Mouse (Mus musculus) embryonic facial prominence, embryonic 12.5 days (tissue): ENCODE measurements around the gene Nfat5. TPM values are rescaled to one million over a fixed set of nuclear protein-coding genes. Genes with fewer than 3 reads are reported as not detected.

Experiments used
- ATAC-seq: fragments of 200-750 bp; cut with Nextera tagmentation; 2 replicates; pipeline ENCODE4 v1.8.0; 2017; ENCODE audit not compliant: insufficient number of reproducible peaks, insufficient read depth, low FRiP score, low TSS enrichment
- H3K27ac ChIP-seq: fragments of 300-500 bp; sonication (generic); 2 replicates; pipeline ENCODE4 v1.5.1; 2016; ENCODE audit warnings: mild to moderate bottlenecking
- H3K27me3 ChIP-seq: fragments of 300-500 bp; sonication (generic); 2 replicates; pipeline ENCODE4 v1.6.1; 2016; ENCODE audit warnings: mild to moderate bottlenecking, moderate library complexity
- H3K36me3 ChIP-seq: fragments of 300-500 bp; sonication (generic); 2 replicates; pipeline ENCODE4 v1.6.1; 2016; ENCODE audit warnings: mild to moderate bottlenecking
- H3K4me1 ChIP-seq: fragments of 300-500 bp; sonication (generic); 2 replicates; pipeline ENCODE4 v1.6.1; 2016
- H3K4me2 ChIP-seq: fragments of 300-500 bp; sonication (generic); replicated peaks from 2 replicates; pipeline ENCODE4 v1.6.1; 2016; ENCODE audit warnings: mild to moderate bottlenecking, moderate library complexity
- H3K4me3 ChIP-seq: fragments of 300-500 bp; sonication (generic); 2 replicates; pipeline ENCODE4 v1.5.1; 2016; ENCODE audit warnings: mild to moderate bottlenecking
- H3K9ac ChIP-seq: fragments of 300-500 bp; sonication (generic); 2 replicates; pipeline ENCODE4 v1.6.1; 2016; ENCODE audit warnings: mild to moderate bottlenecking, moderate library complexity
- H3K9me3 ChIP-seq: fragments of 300-500 bp; sonication (generic); 2 replicates; pipeline ENCODE4 v1.6.1; 2016; ENCODE audit warnings: mild to moderate bottlenecking, moderate library complexity
- WGBS: fragments of 180-500 bp; shearing (Covaris S2); methylation state at CpG from one replicate; pipeline ENCODE4 v1.1.7; 2016; 5-methylcytosine and 5-hydroxymethylcytosine counted together
- polyA plus RNA-seq: library from polyadenylated mRNA; unstranded; fragments of >200 nt; fragmentation: Nextera tagmentation; extraction: Ambion mirVana; gene quantifications from 2 replicates; pipeline ENCODE4 v1.2.1, GENCODE M21; 2016

Gene Nfat5
- polyA plus RNA-seq, 1 experiment from 2014 or later, result 21.7 TPM

DNA sequence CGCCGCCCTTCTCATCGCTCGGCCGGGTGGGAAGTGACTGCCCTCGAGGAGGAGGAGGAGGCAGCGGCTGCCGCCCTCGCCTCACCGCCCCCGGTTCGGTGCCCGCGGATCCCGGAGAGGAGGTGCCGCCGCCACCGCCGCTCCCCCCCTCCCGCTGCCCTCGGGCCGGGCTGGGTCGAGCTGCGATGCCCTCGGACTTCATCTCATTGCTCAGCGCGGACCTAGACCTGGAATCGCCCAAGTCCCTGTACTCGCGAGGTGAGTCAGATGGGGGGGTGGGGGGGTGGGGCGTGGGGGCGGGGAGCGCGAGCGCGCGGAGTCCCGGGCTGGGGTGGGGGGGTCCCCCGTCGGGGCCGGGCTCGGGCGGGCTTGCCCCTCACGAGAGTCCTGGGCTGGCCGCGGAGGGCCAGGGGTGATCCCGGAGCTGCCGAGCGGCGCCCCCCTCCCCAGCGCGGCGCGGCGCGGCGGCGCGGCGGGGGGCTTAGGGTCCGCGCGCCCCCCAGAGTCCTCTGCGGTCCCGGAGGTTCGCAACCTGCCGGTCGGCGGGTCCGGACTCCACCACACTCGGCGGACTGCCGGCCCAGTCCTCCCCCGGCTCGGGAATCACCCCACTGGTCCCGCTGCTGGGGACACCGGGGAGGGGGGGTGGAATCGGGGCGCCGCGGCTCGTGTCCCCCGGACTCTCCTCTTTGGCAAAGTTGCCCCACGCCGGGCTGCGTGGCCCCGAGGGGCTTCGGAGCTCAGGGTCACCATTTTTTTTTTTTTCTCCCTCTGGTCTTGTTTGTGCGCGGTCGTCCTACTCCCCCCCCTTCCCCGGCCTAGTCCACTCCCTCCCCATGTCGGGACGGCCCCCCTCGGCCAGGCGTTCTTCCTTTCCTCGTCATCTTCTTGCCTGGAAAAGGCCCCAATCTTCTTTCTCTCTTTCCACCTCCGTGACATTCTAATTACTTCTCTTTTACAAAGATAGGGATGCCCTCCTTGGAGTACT lies 665 bp downstream of the Nfat5 start:
- peak overlapping the region; percentile 77 for H3K4me2 ChIP-seq
- H3K9ac ChIP-seq, result peak overlapping the region; percentile 97
- H3K4me1 ChIP-seq, result peaks cover 4% of the 10 kb centered on the region; the same call in 1 of the 2 replicates
- H3K4me3 ChIP-seq, result peak overlapping the region; percentile 95
- H3K36me3 ChIP-seq, result no peaks in the 10 kb centered on the region
- H3K9me3 ChIP-seq, result no peaks in the 10 kb centered on the region
- H3K27ac ChIP-seq, result peak overlapping the region; percentile 97
- no peaks in the 10 kb centered on the region for H3K27me3 ChIP-seq
- ATAC-seq, result peak; percentile 58
- 1% methylated on average over 55 of the region's 98 CpGs for WGBS

DNA sequence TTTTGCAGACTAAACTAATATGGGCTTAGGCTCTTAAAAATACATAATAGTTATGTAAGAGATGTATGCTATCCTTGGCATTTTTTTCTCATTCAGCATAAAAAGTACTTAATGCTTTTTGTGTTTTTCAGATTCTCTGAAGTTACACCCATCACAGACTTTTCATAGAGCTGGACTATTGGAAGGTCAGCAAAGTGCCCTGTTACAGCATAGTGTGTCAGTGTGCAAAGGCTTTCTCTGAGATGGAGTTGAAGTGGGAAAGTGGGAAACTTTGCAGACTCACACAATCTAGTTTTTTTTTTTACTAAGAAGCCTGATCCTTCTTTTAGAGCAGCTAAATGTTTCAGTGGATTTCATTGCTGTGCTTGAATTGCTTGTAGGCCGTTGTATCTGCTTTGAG lies 2.2 kb downstream of the Nfat5 start:
- ATAC-seq, result no peak
- Histone ChIP-seq H3K9ac (no peak overlapping the region), H3K36me3 (no peaks in the 10 kb centered on the region; the same call in none of the 2 replicates), H3K4me3 (no peak overlapping the region), H3K27ac (no peak overlapping the region), H3K27me3 (no peaks in the 10 kb centered on the region), H3K4me1 (peaks cover 4% of the 10 kb centered on the region; the same call in 1 of the 2 replicates), H3K4me2 (no peak overlapping the region), H3K9me3 (no peaks in the 10 kb centered on the region)
- 83% methylated on average over 1 of the region's 1 CpGs for WGBS

DNA sequence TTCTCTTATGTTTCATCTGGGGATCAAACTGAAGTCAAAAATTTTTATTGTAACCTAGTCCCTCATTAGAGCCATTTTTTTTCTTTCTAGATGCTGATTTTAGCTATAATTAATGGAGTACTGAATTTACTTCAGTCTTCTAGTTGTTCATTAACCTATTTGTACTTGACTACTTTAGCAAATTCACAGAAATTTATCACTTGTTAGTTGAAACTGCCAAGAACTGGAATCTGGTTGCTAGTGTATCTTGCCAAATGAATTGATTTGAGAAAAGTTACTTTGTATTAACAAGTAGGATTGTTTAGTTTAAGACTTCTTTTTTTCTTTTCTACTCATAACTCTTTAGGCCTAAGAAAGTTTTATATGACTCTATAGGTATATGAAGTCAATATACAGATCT lies 18.6 kb downstream of the Nfat5 start:
- H3K9ac ChIP-seq, result no peak overlapping the region
- H3K4me1 ChIP-seq, result no peaks in the 10 kb centered on the region
- H3K27me3 ChIP-seq, result no peaks in the 10 kb centered on the region
- no peak overlapping the region for H3K4me3 ChIP-seq
- no peaks in the 10 kb centered on the region for H3K9me3 ChIP-seq
- H3K4me2 ChIP-seq, result no peak overlapping the region
- ATAC-seq, result no peak
- H3K27ac ChIP-seq, result no peak overlapping the region
- H3K36me3 ChIP-seq, result no peaks in the 10 kb centered on the region

DNA sequence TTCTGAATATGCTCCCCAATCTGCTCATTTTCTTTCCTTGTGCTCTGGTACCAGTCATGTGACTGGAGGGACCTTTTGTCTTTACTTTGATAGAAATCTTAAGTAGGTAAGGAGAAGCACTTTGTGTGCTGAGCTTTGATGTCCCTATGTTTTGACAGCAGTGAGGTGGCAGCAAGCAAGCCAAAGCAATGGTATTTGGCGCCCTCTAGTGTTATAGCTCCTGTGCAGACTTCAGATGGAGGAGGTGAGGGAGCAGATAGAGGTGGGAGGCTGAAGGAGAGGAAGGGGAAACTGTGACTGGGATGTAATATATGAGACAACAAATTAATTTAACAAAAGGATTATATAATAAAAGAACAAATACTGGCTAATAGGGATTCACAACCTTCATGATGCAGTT lies 30.9 kb downstream of the Nfat5 start:
- H3K27ac ChIP-seq, result no peak overlapping the region
- H3K4me2 ChIP-seq, result no peak overlapping the region
- 0 out of 2 replicates have a peak, but pooled peaks have one; percentile 52 for ATAC-seq
- H3K9ac ChIP-seq, result no peak overlapping the region
- no peaks in the 10 kb centered on the region for H3K9me3 ChIP-seq
- H3K27me3 ChIP-seq, result no peaks in the 10 kb centered on the region
- 0% methylated on average over 1 of the region's 1 CpGs for WGBS
- no peaks in the 10 kb centered on the region for H3K36me3 ChIP-seq
- no peak overlapping the region for H3K4me3 ChIP-seq
- no peaks in the 10 kb centered on the region for H3K4me1 ChIP-seq

DNA sequence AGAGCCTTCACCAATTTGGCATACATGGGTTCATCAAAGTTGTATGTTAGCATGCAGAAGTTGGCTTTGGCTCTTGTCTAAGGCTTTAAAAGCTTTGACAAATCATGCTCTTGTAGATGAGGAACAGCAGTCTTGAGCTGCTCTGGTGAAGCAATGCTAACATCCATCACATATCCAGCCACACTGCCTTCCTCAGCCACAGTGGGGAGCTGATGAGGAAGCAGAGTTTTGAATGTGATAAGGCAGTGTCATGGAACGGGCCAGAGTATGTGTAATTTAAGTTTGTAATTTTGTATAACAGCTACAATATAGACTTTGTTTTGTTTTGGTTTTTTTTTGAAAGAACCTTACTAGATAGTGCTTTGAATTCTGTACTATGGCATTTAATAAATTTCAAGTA lies 36.3 kb downstream of the Nfat5 start:
- H3K9me3 ChIP-seq, result no peaks in the 10 kb centered on the region
- no peak overlapping the region for H3K4me2 ChIP-seq
- H3K4me3 ChIP-seq, result no peak overlapping the region
- no peaks in the 10 kb centered on the region for H3K27me3 ChIP-seq
- no peak overlapping the region for H3K9ac ChIP-seq
- no peaks in the 10 kb centered on the region for H3K4me1 ChIP-seq
- H3K27ac ChIP-seq, result no peak overlapping the region
- 86% methylated on average over 1 of the region's 1 CpGs for WGBS
- no peaks in the 10 kb centered on the region for H3K36me3 ChIP-seq
- no peak for ATAC-seq

DNA sequence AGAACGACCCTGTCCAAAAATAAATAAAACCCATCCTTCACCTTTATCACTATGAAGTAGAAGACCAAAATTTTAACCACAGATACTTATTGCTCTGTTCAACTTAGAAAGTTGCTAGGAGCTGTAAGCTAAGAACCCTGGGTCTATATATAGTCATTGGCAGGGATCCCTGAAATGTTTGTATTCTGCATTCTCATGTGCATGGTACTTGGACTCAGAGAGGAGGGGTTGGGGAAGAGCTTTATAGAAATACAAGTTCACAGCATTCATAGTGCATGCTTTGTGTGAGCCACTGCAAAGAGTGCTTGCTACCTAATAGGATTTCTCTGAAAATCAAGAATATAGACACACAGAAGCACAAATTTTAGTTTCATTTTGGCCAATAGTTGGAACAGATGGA lies 43.2 kb downstream of the Nfat5 start:
- no peaks in the 10 kb centered on the region for H3K4me1 ChIP-seq
- no peaks in the 10 kb centered on the region for H3K27me3 ChIP-seq
- H3K36me3 ChIP-seq, result peaks cover 7% of the 10 kb centered on the region
- H3K4me3 ChIP-seq, result no peak overlapping the region
- H3K4me2 ChIP-seq, result no peak overlapping the region
- H3K9ac ChIP-seq, result no peak overlapping the region
- no peak for ATAC-seq
- no peaks in the 10 kb centered on the region for H3K9me3 ChIP-seq
- no peak overlapping the region for H3K27ac ChIP-seq
- WGBS, result 83% methylated on average over 1 of the region's 1 CpGs

DNA sequence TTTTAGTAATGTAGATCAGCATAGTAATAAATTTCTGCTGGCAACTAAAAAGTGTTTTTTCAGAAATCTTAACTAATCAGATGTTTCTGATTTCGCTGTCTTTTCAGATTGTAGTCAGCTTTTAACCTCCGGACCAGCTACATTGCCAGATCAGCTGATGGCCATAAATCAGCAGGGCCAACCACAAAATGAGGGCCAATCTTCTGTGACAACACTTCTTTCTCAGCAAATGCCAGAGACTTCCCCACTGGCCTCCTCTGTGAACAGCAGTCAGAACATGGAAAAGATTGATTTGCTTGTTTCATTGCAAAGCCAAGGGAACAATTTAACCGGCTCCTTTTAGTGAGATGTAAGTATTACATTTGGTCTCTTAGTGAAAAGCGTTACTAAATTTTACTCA lies 77.0 kb downstream of the Nfat5 start:
- Histone ChIP-seq H3K27ac (no peak overlapping the region), H3K4me3 (no peak overlapping the region), H3K36me3 (peaks cover 64% of the 10 kb centered on the region), H3K4me1 (no peaks in the 10 kb centered on the region), H3K9ac (no peak overlapping the region), H3K27me3 (no peaks in the 10 kb centered on the region), H3K9me3 (no peaks in the 10 kb centered on the region), H3K4me2 (no peak overlapping the region)
- ATAC-seq, result no peak
- 87% methylated on average over 4 of the region's 4 CpGs for WGBS

DNA sequence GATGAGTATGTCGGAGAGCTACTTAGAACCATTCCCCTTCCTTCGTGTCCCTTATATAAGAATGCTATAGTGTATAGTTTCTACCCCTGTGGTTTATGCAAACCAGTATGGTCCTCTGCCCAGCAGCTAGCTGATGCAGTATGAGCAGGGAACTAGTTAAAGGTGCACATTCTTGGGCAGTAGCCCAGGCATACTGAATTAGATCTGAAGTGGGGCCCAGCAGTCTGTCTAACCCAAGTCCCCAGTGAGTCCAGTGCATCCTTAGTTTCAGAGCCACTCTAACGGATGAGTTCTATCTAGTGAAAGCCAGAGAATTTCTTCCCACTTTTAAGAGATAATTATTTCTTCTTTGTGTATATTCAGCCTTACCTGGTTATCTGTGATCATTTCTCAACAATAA lies 84.1 kb downstream of the Nfat5 start:
- no peak for ATAC-seq
- WGBS, result 89% methylated on average over 3 of the region's 3 CpGs

DNA sequence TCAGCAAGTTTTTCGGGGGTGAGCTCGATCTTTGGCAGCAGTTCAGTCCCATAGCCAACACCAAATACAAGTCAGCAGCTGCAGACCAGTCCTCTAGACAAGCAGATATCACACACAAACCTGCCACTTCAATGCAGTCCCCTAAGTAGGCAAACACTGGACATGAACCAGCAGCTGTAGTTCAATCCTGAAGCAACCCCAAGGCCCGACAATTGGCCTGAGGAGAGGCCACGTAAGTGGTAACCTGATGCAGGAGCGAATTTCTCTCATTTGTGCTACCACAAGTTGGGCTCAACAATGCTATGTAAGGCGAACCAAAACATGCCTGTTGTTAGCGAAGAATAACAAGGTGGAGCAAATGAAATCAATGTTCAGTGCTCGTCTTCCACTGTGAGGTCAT lies 87.5 kb downstream of the Nfat5 start:
- ATAC-seq, result no peak
- H3K4me1 ChIP-seq, result no peaks in the 10 kb centered on the region
- WGBS, result 91% methylated on average over 8 of the region's 8 CpGs

More for the DNA sequence above, 84.1 kb downstream of the Nfat5 start:
- no peak overlapping the region for H3K4me3 ChIP-seq
- H3K9me3 ChIP-seq, result no peaks in the 10 kb centered on the region
- H3K4me2 ChIP-seq, result no peak overlapping the region
- H3K4me1 ChIP-seq, result no peaks in the 10 kb centered on the region
- no peaks in the 10 kb centered on the region for H3K27me3 ChIP-seq
- no peak overlapping the region for H3K27ac ChIP-seq
- H3K36me3 ChIP-seq, result peaks cover 31% of the 10 kb centered on the region
- no peak overlapping the region for H3K9ac ChIP-seq

DNA sequence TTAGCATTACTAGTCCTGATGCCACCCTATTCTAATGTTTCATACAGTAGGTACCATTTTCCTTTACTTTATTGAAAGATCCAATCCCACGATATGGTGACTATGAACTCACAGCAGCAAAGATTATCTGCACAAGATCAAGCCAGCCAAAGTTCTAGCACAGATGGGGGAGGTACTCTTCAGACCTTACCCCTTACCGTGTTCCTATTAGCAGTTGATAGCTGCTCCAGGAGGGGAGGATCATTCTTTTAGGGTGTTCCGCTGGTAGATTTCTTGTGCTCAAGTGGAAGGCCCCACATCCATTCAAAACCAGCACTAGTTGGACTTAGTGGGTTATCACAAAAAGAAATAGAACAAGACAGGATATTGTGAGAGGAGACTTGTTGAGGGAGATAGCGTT lies 88.4 kb downstream of the Nfat5 start:
- Histone ChIP-seq H3K9ac (no peak overlapping the region), H3K27ac (no peak overlapping the region), H3K4me3 (no peak overlapping the region), H3K27me3 (no peaks in the 10 kb centered on the region), H3K4me1 (no peaks in the 10 kb centered on the region), H3K36me3 (peaks cover 27% of the 10 kb centered on the region), H3K4me2 (no peak overlapping the region), H3K9me3 (no peaks in the 10 kb centered on the region)
- no peak for ATAC-seq
- WGBS, result 94% methylated on average over 4 of the region's 4 CpGs

More for the DNA sequence above, 87.5 kb downstream of the Nfat5 start:
- Histone ChIP-seq H3K4me2 (no peak overlapping the region), H3K27me3 (no peaks in the 10 kb centered on the region), H3K9ac (no peak overlapping the region), H3K9me3 (no peaks in the 10 kb centered on the region), H3K4me3 (no peak overlapping the region), H3K27ac (no peak overlapping the region), H3K36me3 (peaks cover 27% of the 10 kb centered on the region)

DNA sequence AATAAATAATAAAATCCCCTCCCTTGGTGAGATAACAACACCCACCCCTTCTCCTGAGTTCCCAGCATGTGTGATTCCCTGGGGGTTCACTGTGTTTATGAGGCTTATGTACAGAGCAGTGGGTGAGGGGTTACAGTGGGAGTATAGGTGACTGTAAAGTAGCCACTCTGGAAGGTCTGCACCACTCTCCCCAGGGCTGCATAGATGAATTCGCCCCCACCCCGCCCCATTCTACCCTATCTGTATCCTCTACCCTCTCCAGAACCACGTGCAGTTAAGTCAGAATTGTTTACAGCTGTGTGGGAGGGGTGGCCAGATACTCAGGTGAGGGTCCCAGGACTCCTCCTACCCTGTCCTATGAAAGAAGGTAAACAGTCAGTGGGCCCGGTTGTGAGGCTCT lies 89.6 kb downstream of the Nfat5 start:
- ATAC-seq, result no peak
- Histone ChIP-seq H3K4me3 (no peak overlapping the region), H3K4me2 (no peak overlapping the region), H3K27me3 (no peaks in the 10 kb centered on the region), H3K27ac (no peak overlapping the region), H3K9me3 (no peaks in the 10 kb centered on the region), H3K9ac (no peak overlapping the region), H3K36me3 (peaks cover 23% of the 10 kb centered on the region), H3K4me1 (no peaks in the 10 kb centered on the region)
- 58% methylated on average over 4 of the region's 4 CpGs for WGBS

DNA sequence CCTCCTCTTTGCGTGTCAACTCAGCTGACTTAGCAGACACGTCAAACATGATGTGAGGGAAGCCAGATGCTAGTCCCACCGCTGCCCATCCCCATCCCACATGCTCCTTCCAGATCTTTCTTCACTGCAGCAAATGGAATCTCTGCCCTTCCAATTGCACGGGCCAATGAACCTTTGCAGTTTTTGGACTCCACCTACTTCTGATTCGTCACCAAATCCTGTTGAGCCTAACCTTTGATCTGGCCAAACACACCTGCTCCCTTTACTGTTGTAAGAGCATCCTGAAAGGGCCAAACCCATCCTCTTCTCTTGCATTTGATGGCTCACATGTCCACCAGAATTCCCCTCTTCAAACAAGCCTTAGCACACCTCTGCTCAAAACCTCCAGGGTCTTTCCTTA lies 91.4 kb downstream of the Nfat5 start:
- no peaks in the 10 kb centered on the region for H3K27me3 ChIP-seq
- ATAC-seq, result no peak
- H3K9ac ChIP-seq, result no peak overlapping the region
- H3K4me1 ChIP-seq, result peaks cover 7% of the 10 kb centered on the region; the same call in 1 of the 2 replicates
- H3K36me3 ChIP-seq, result peaks cover 11% of the 10 kb centered on the region
- H3K9me3 ChIP-seq, result no peaks in the 10 kb centered on the region
- WGBS, result 59% methylated on average over 5 of the region's 5 CpGs
- H3K27ac ChIP-seq, result no peak overlapping the region
- H3K4me2 ChIP-seq, result no peak overlapping the region
- H3K4me3 ChIP-seq, result no peak overlapping the region
